Mouse (Mus musculus) heart, postnatal 0 days (tissue): ENCODE measurements around the gene Nup133.

Experiments
- CTCF ChIP-seq: IDR thresholded peaks from 2 replicates; pipeline ENCODE4 v1.5.1; 2016; ENCODE audit warnings: antibody characterized with exemption, control low read depth, low read depth
- EP300 ChIP-seq: IDR thresholded peaks from 2 replicates; pipeline ENCODE4 v1.6.1; 2016; ENCODE audit warnings: antibody characterized with exemption, low read depth

DNA sequence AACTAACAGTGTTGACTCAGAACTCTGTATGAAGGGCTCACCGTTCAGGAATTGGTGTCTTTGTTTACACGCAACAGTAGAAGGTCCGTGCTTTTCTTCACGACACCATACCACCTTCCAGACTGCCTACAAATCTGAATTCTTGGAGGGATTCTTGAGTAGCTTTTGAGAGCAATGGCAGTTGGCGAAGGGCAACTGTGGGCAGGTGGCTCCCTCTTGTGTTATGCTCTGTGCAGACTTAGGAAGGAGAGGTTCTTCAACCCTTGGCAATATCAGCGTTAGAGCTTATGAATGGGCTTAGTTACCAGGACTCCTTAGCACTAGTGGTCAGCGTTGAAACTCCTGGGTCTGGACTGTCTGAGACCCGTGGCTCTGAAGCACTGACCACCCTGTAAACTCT lies 43.5 kb upstream of the Nup133 start:
- TF ChIP-seq EP300 (no peak), CTCF (peak; percentile 42)
